Mouse (Mus musculus): Measurements from ENCODE around the gene C1qtnf1. TPM values are rescaled to one million over a fixed set of nuclear protein-coding genes. Genes with fewer than 3 reads are reported as not detected.
A peak's percentile ranks its signal among the peaks of the same experiment; 100 is the strongest.

Gene C1qtnf1
- polyA plus RNA-seq, 2 experiments = 12.4 to 12.5 TPM

DNA sequence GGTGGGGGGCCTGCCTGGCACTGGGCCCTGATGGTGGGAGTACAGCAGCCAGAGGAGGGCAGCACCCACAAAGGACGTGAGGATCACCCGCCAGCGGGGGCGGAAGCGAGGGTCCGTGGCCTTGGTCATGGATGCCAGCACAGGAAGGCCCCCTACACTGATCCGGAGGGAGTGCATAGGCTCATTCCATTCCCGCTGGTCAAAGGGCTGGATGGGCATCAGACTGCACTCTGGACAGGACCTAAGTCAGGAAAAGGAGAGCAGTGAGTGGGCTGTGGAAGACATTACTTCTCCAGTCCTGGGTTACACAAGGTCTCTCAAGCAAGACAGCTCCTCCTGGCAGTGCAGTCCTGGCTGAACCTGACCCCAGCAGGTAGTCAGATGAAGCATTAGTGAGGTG is 16.7 kb upstream of the C1qtnf1 start:
- no peaks in the 10 kb centered on the region for H3K27me3 ChIP-seq (ENCODE audit: control insufficient read depth, insufficient read depth, low read length)
- DNase-seq (ENCODE audit: low spot score) = no peak
- H3K9me3 ChIP-seq (ENCODE audit: control insufficient read depth, low read length) = no peaks in the 10 kb centered on the region
- H3K4me2 ChIP-seq (replicated peaks; ENCODE audit: low read depth, low read length, severe bottlenecking) = no peak overlapping the region
- no peaks in the 10 kb centered on the region for H3K4me1 ChIP-seq (ENCODE audit: control insufficient read depth, insufficient read depth, low read length)
- no peak for ATAC-seq (ENCODE audit: low FRiP score, low read depth)
- H3K27ac ChIP-seq (replicated peaks; ENCODE audit: low read depth, low read length) = no peak overlapping the region
- TF ChIP-seq POLR2A (IDR thresholded peaks at IDR 0.05; ENCODE audit: borderline replicate concordance, extremely low read depth, insufficient read depth, insufficient read length) = no peak
- H3K36me3 ChIP-seq (ENCODE audit: control insufficient read depth, insufficient read depth, low read length) = peaks cover 75% of the 10 kb centered on the region
- H3K9ac ChIP-seq (ENCODE audit: low read depth, low read length, severe bottlenecking) = no peak overlapping the region
- H3K4me3 ChIP-seq (replicated peaks; ENCODE audit: low read length) = no peak overlapping the region
- 91% methylated on average over 8 of the region's 8 CpGs for WGBS

DNA sequence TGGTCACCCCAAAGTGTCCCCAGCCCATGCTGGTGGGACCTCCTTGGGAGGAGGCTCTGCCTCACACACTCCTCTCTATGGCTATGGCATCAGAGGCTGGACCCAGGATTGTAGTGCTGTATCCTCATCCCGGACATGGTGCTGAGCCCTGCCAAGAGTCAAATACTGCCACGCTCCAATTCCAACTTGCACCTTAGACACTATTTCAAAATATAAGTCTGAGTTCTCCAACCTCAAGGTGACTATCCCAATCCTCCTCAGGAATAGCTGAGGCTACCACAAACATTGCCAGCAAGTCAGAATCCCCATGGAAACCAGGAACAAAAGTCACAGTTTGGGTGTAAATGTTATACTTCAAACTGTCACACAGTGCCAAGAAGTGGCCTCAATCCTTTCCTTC is 15.4 kb upstream of the C1qtnf1 start:
- H3K27me3 ChIP-seq (ENCODE audit: control insufficient read depth, insufficient read depth, low read length) = no peaks in the 10 kb centered on the region
- H3K36me3 ChIP-seq (ENCODE audit: control insufficient read depth, insufficient read depth, low read length) = peaks cover 64% of the 10 kb centered on the region
- H3K4me1 ChIP-seq (ENCODE audit: control insufficient read depth, insufficient read depth, low read length) = peaks cover 3% of the 10 kb centered on the region; the same call in 1 of the 2 replicates
- H3K9me3 ChIP-seq (ENCODE audit: control insufficient read depth, low read length) = no peaks in the 10 kb centered on the region
- TF ChIP-seq POLR2A (IDR thresholded peaks at IDR 0.05; ENCODE audit: borderline replicate concordance, extremely low read depth, insufficient read depth, insufficient read length) = no peak
- no peak overlapping the region for H3K9ac ChIP-seq (ENCODE audit: low read depth, low read length, severe bottlenecking)
- no peak overlapping the region for H3K27ac ChIP-seq (replicated peaks; ENCODE audit: low read depth, low read length)
- H3K4me3 ChIP-seq (replicated peaks; ENCODE audit: low read length) = no peak overlapping the region
- WGBS = 93% methylated on average over 2 of the region's 2 CpGs
- ATAC-seq (ENCODE audit: low FRiP score, low read depth) = no peak
- no peak for DNase-seq (ENCODE audit: low spot score)
- H3K4me2 ChIP-seq (replicated peaks; ENCODE audit: low read depth, low read length, severe bottlenecking) = no peak overlapping the region

DNA sequence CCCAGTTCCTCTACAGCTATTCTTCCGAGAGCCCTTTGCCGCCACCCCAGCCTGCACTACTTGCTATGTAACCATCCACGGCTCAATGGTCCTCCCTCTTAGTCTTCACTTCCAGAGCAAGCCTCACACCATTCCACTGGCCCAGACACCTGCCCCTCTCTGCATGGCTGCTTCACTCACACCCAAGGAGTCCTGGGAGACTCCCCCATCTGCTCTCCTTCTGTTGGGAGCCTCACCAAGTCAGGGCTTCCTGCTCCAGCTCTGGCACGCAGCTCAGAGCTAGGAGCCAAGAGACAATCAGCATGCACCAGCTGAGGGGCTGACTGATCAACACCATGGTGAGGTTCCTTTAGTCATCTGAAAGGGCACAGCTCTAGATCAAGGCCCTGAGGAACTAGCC is 14.9 kb upstream of the C1qtnf1 start:
- DNase-seq (ENCODE audit: low spot score) (no peak), ATAC-seq (ENCODE audit: low FRiP score, low read depth) (no peak)
- no peaks in the 10 kb centered on the region for H3K27me3 ChIP-seq (ENCODE audit: control insufficient read depth, insufficient read depth, low read length)
- no peaks in the 10 kb centered on the region for H3K9me3 ChIP-seq (ENCODE audit: control insufficient read depth, low read length)
- no peak overlapping the region for H3K9ac ChIP-seq (ENCODE audit: low read depth, low read length, severe bottlenecking)
- TF ChIP-seq POLR2A (IDR thresholded peaks at IDR 0.05; ENCODE audit: borderline replicate concordance, extremely low read depth, insufficient read depth, insufficient read length) = no peak
- peaks cover 7% of the 10 kb centered on the region for H3K4me1 ChIP-seq (ENCODE audit: control insufficient read depth, insufficient read depth, low read length)
- 89% methylated on average over 4 of the region's 4 CpGs for WGBS
- no peak overlapping the region for H3K27ac ChIP-seq (replicated peaks; ENCODE audit: low read depth, low read length)
- no peak overlapping the region for H3K4me3 ChIP-seq (replicated peaks; ENCODE audit: low read length)
- peaks cover 59% of the 10 kb centered on the region for H3K36me3 ChIP-seq (ENCODE audit: control insufficient read depth, insufficient read depth, low read length)
- no peak overlapping the region for H3K4me2 ChIP-seq (replicated peaks; ENCODE audit: low read depth, low read length, severe bottlenecking)

DNA sequence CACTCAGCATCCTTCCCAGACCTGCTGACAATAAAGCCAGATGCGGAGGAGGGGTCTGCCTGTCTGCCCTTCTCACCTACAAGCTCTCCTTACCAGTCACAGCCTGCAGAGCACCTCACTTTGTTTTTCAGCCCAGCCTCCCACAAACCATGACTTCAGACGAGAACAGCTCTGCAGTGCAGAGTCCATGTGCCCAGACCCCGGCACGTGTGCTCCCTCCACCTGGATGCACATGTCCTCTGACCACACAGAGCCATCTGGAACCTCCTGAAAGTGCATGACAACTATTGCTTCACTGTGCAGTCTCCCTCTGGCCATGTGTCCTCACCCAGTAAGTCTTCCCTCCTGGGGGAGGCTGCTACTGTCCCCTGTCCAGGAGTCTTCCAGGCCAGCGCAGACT is 13.7 kb upstream of the C1qtnf1 start:
- 86% methylated on average over 5 of the region's 5 CpGs for WGBS
- no peak for TF ChIP-seq POLR2A (IDR thresholded peaks at IDR 0.05; ENCODE audit: borderline replicate concordance, extremely low read depth, insufficient read depth, insufficient read length)
- H3K4me3 ChIP-seq (replicated peaks; ENCODE audit: low read length) = no peak overlapping the region
- DNase-seq (ENCODE audit: low spot score) (no peak), ATAC-seq (ENCODE audit: low FRiP score, low read depth) (no peak)
- no peak overlapping the region for H3K27ac ChIP-seq (replicated peaks; ENCODE audit: low read depth, low read length)
- H3K36me3 ChIP-seq (ENCODE audit: control insufficient read depth, insufficient read depth, low read length) = peaks cover 54% of the 10 kb centered on the region
- H3K9ac ChIP-seq (ENCODE audit: low read depth, low read length, severe bottlenecking) = no peak overlapping the region
- no peaks in the 10 kb centered on the region for H3K9me3 ChIP-seq (ENCODE audit: control insufficient read depth, low read length)
- H3K27me3 ChIP-seq (ENCODE audit: control insufficient read depth, insufficient read depth, low read length) = no peaks in the 10 kb centered on the region
- peaks cover 9% of the 10 kb centered on the region for H3K4me1 ChIP-seq (ENCODE audit: control insufficient read depth, insufficient read depth, low read length)
- H3K4me2 ChIP-seq (replicated peaks; ENCODE audit: low read depth, low read length, severe bottlenecking) = no peak overlapping the region

DNA sequence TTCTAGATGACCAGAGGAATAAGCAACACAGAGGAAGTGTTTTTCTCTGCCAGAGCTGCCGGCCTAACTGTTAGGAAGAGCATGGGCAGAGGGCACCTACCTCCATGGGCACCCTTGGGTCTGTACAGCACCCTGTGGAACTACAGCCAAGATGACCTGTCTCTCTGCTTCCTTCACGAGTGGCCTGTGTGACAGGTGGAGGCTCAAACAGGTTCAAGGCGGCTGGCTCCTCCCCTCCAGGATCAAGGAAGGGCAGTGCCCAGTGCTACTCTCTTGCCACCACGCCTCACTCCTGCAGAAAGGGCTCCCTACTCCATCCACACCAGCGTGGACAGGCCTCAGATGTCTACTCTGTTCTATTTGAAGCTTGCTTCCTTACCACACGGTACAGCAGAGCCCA is 12.4 kb upstream of the C1qtnf1 start:
- H3K9ac ChIP-seq (ENCODE audit: low read depth, low read length, severe bottlenecking) = 0 out of 2 replicates have a peak overlapping the region, but pooled peaks have one; percentile 31
- ATAC-seq (ENCODE audit: low FRiP score, low read depth) = no peak
- no peak overlapping the region for H3K4me3 ChIP-seq (replicated peaks; ENCODE audit: low read length)
- peaks cover 41% of the 10 kb centered on the region for H3K36me3 ChIP-seq (ENCODE audit: control insufficient read depth, insufficient read depth, low read length)
- peaks cover 13% of the 10 kb centered on the region for H3K4me1 ChIP-seq (ENCODE audit: control insufficient read depth, insufficient read depth, low read length)
- no peaks in the 10 kb centered on the region for H3K9me3 ChIP-seq (ENCODE audit: control insufficient read depth, low read length)
- no peak overlapping the region for H3K27ac ChIP-seq (replicated peaks; ENCODE audit: low read depth, low read length)
- H3K27me3 ChIP-seq (ENCODE audit: control insufficient read depth, insufficient read depth, low read length) = no peaks in the 10 kb centered on the region
- WGBS = 78% methylated on average over 6 of the region's 6 CpGs
- no peak for DNase-seq (ENCODE audit: low spot score)
- TF ChIP-seq POLR2A (IDR thresholded peaks at IDR 0.05; ENCODE audit: borderline replicate concordance, extremely low read depth, insufficient read depth, insufficient read length) = no peak
- no peak overlapping the region for H3K4me2 ChIP-seq (replicated peaks; ENCODE audit: low read depth, low read length, severe bottlenecking)

DNA sequence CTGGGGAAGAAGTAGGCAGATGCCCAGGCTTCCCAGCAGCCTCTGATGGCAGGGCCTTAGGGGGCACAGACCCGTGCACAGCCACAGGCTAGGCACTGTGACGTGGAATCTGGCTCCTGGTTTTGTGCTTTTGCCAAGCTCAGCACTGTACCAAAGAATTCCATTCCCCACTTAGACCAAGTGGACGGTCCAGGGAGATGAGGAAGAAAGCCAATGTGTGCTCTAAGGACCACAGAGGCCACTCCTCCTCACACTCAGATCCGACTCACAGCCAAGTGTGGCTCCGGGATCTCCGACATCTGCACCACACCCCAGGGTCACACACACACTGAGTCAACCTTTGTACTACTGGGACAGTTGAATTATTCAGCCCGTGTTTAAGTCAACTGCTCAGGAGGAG is 12.0 kb upstream of the C1qtnf1 start:
- H3K4me2 ChIP-seq (replicated peaks; ENCODE audit: low read depth, low read length, severe bottlenecking) = no peak overlapping the region
- TF ChIP-seq POLR2A (IDR thresholded peaks at IDR 0.05; ENCODE audit: borderline replicate concordance, extremely low read depth, insufficient read depth, insufficient read length) = no peak
- H3K27ac ChIP-seq (replicated peaks; ENCODE audit: low read depth, low read length) = no peak overlapping the region
- peak overlapping the region; percentile 31; the same call in 1 of the 2 replicates for H3K9ac ChIP-seq (ENCODE audit: low read depth, low read length, severe bottlenecking)
- no peaks in the 10 kb centered on the region for H3K27me3 ChIP-seq (ENCODE audit: control insufficient read depth, insufficient read depth, low read length)
- DNase-seq (ENCODE audit: low spot score) = no peak
- ATAC-seq (ENCODE audit: low FRiP score, low read depth) = no peak
- no peak overlapping the region for H3K4me3 ChIP-seq (replicated peaks; ENCODE audit: low read length)
- WGBS = 88% methylated on average over 7 of the region's 7 CpGs
- peaks cover 13% of the 10 kb centered on the region for H3K4me1 ChIP-seq (ENCODE audit: control insufficient read depth, insufficient read depth, low read length)
- no peaks in the 10 kb centered on the region for H3K9me3 ChIP-seq (ENCODE audit: control insufficient read depth, low read length)
- peaks cover 37% of the 10 kb centered on the region for H3K36me3 ChIP-seq (ENCODE audit: control insufficient read depth, insufficient read depth, low read length)

All from limb, embryonic 14.5 days (tissue).